Mouse (Mus musculus) embryonic facial prominence, embryonic 13.5 days (tissue): ENCODE results near the gene Tspoap1. TPM values are rescaled to one million over a fixed set of nuclear protein-coding genes. Genes with fewer than 3 reads are reported as not detected.

ENCODE experiments used
- ATAC-seq: fragments of 200-750 bp; cut with Nextera tagmentation; 2 replicates; pipeline ENCODE4 v1.8.0; 2017; ENCODE audit warnings: low read depth; ENCODE audit not compliant: insufficient number of reproducible peaks, insufficient read depth, low FRiP score, low TSS enrichment
- H3K27ac ChIP-seq: fragments of 300-500 bp; sonication (generic); 2 replicates; pipeline ENCODE4 v1.5.1; 2015; ENCODE audit warnings: moderate library complexity, mild to moderate bottlenecking, inconsistent platforms
- H3K27me3 ChIP-seq: fragments of 300-500 bp; sonication (generic); 2 replicates; pipeline ENCODE4 v1.6.1; 2015; ENCODE audit warnings: mild to moderate bottlenecking, inconsistent platforms
- H3K36me3 ChIP-seq: fragments of 300-500 bp; sonication (generic); 2 replicates; pipeline ENCODE4 v1.6.1; 2015; ENCODE audit warnings: mild to moderate bottlenecking, inconsistent platforms
- H3K4me1 ChIP-seq: fragments of 300-500 bp; sonication (generic); 2 replicates; pipeline ENCODE4 v1.6.1; 2015; ENCODE audit warnings: inconsistent platforms
- H3K4me2 ChIP-seq: fragments of 300-500 bp; sonication (generic); 2 replicates; pipeline ENCODE4 v1.6.1; 2015; ENCODE audit warnings: moderate library complexity, mild to moderate bottlenecking, inconsistent platforms
- H3K4me3 ChIP-seq: fragments of 300-500 bp; sonication (generic); 2 replicates; pipeline ENCODE4 v1.5.1; 2015; ENCODE audit warnings: mild to moderate bottlenecking, inconsistent platforms
- H3K9ac ChIP-seq: fragments of 300-500 bp; sonication (generic); 2 replicates; pipeline ENCODE4 v1.6.1; 2015; ENCODE audit warnings: mild to moderate bottlenecking, inconsistent platforms
- H3K9me3 ChIP-seq: fragments of 300-500 bp; sonication (generic); 2 replicates; pipeline ENCODE4 v1.6.1; 2016; ENCODE audit warnings: inconsistent platforms
- WGBS: fragments of 180-500 bp; shearing (Covaris S2); methylation state at CpG from one replicate; pipeline ENCODE4 v1.1.7; 2015; ENCODE audit warnings: mixed read lengths; 5-methylcytosine and 5-hydroxymethylcytosine counted together
- polyA plus RNA-seq: library from polyadenylated mRNA; unstranded; fragments of >200 nt; fragmentation: Nextera tagmentation; extraction: Ambion mirVana; gene quantifications from 2 replicates; pipeline ENCODE4 v1.2.1, GENCODE M21; 2015

Gene Tspoap1
- polyA plus RNA-seq, 1 experiment from 2014 or later: 4.9 TPM

DNA sequence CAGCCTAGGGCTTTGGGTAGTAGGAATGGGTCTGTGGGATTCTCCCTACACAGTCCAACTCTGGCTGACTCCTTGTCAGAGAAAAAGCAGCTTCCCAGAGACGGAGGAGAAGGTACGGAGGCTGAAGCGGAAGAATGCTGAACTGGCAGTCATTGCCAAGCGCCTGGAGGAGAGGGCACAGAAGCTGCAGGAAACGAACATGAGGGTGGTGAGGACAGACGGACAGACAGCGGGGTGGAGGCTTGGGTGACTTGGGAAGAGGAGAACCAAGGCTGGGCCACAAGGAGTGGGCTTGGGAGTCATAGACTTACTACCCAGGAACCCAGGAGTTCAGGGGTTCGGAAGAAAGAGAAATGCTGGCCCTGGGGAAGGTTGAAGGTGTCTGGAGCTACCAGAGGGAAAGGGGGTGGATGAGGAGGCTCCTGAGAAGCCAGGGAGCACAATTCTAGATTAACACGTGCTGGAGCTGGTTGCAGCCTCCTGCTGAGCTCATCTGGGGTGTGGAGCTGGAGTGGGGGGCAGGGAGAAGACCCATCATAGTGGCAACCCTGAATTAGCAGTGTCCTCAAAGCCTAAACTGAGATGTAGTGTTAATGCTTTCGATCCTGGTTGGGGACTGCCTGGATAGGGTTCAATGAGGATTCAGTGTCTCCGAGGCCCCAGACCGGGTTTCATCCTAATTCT lies 2.5 kb downstream of the Tspoap1 start:
- ATAC-seq: no peak
- Histone ChIP-seq H3K4me1 (peaks cover 28% of the 10 kb centered on the region), H3K9me3 (no peaks in the 10 kb centered on the region), H3K4me2 (no peak overlapping the region; the same call in 1 of the 2 replicates), H3K27ac (no peak overlapping the region), H3K4me3 (no peak overlapping the region), H3K27me3 (peaks cover 88% of the 10 kb centered on the region), H3K9ac (no peak overlapping the region), H3K36me3 (no peaks in the 10 kb centered on the region)
- WGBS: 44% methylated on average over 12 of the region's 12 CpGs

- Histone ChIP-seq H3K9ac (peak overlapping the region; percentile 73), H3K4me2 (peak overlapping the region; percentile 95), H3K4me1 (peaks cover 28% of the 10 kb centered on the region), H3K36me3 (no peaks in the 10 kb centered on the region), H3K27ac (no peak overlapping the region), H3K27me3 (peaks cover 93% of the 10 kb centered on the region), H3K9me3 (no peaks in the 10 kb centered on the region), H3K4me3 (peak overlapping the region; percentile 53)
- ATAC-seq: no peak
- WGBS: 2% methylated on average over 17 of the region's 17 CpGs
These were observed 3.2 kb downstream of the Tspoap1 start for GRCm38 (mm10) chr11:87763511-87763987.

DNA sequence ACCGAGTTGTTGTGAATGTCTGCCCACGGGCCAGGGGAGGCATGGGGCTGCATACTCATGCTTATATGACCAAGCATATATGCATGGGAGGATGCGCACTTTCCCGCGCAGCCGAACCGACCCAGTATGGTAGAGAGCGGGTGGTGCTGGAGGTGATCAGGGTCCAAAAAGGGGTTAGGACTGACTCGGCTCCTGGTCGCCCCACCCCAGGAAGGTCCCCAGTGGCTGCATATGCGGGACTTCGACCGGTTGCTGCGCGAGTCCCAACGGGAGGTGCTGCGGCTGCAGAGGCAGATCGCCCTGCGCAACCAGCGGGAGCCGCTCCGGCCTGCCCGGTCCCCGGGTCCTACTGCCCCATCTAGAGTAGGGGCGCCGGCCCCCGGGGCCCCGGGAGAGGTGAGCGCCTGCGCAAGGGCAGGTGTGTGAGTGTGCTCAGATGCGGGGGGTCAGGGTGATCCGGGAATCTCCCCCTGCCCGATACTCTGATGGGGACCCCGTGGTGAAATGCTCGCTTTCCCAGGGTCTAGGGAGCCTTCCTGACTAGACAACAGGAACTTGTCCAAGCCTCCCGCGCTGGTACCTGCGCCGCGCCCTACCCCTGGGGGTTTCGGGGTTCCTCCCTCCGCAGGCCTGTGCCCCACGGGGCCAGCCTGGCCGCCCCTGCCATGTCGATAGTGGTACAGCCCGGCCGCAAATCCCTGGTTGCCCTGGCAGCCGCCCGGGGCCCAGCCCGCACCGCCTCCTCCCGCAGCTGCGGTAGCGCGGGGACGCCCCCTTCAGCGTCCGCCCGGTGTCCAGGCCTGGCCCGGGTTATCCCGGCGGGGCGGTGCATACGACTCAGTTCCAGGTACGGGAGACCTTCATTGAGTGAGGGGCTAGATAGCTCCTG lies 3.9 kb downstream of the Tspoap1 start:
- Histone ChIP-seq H3K27ac (no peak overlapping the region), H3K4me1 (peaks cover 28% of the 10 kb centered on the region), H3K36me3 (no peaks in the 10 kb centered on the region), H3K9me3 (no peaks in the 10 kb centered on the region), H3K4me3 (peak overlapping the region; percentile 53), H3K9ac (peak overlapping the region; percentile 73), H3K27me3 (peaks cover 89% of the 10 kb centered on the region), H3K4me2 (peak overlapping the region; percentile 95)
- peak; percentile 56 for ATAC-seq
- WGBS: 1% methylated on average over 60 of the region's 65 CpGs

DNA sequence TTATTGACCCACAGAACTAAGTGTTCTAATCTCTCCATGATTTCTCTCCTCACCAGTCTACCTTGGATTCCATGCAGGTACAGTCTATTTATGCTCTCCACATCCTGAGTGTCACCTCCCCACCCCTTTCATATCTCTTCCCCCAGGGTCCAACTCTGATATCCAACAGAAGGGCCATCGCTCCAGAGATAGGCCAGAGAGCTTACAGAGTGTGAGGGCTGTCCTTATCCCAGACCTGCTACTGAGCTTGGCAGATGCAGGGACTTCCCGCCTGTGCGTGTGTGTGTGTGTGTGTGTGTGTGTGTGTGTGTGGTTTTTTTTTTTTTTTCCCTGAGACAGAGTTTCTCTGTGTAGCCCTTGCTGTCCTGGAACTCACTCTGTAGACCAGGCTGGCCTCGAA lies 8.4 kb downstream of the Tspoap1 start:
- no peaks in the 10 kb centered on the region for H3K36me3 ChIP-seq
- H3K4me1 ChIP-seq: peaks cover 13% of the 10 kb centered on the region
- no peak overlapping the region for H3K4me3 ChIP-seq
- no peaks in the 10 kb centered on the region for H3K9me3 ChIP-seq
- WGBS: 89% methylated on average over 4 of the region's 4 CpGs
- no peak overlapping the region for H3K4me2 ChIP-seq
- peaks cover 43% of the 10 kb centered on the region for H3K27me3 ChIP-seq
- no peak for ATAC-seq
- no peak overlapping the region for H3K9ac ChIP-seq
- no peak overlapping the region for H3K27ac ChIP-seq

DNA sequence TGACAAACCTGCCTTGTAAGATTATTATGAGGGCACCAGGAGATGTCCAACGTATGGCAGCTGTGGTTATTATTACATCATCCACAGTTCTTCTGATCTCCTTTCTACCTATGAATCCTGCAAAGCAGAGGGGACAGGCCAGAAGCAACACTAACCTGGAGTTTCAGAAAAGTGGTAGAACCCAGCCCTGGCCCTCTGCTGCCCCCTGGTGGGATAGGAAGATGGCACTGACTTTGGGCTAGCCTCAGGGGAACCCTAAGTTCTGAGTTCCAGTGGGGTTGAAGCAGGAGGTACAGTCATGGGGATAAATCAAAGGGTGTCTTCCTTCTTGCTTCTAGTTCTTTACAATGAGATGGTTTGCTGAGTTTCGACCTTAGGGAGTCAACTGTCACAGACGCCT lies 10.6 kb downstream of the Tspoap1 start:
- no peak for ATAC-seq
- Histone ChIP-seq H3K4me2 (no peak overlapping the region), H3K27me3 (peaks cover 21% of the 10 kb centered on the region), H3K27ac (no peak overlapping the region), H3K9me3 (no peaks in the 10 kb centered on the region), H3K4me1 (no peaks in the 10 kb centered on the region), H3K4me3 (no peak overlapping the region), H3K9ac (no peak overlapping the region), H3K36me3 (no peaks in the 10 kb centered on the region)
- WGBS: 59% methylated on average over 3 of the region's 3 CpGs

DNA sequence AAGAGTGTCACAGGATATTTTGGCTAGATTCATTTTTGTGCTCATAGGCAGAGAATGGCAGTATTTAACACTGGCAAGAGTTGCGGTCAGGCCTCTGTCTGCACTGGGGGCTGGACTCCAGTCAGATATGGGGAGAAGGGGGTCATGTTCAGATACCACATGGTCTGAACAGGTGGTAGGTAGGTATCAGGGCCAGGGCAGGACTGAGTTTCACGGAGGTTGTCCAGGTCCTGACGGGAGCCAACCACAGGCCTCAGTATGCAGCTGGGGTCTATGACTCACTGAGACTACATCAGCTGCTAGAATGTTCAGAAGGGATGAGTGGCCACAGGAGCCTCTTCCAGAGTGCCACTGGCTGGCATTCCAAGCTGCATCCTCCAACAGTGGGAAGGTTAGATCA lies 12.0 kb downstream of the Tspoap1 start:
- ATAC-seq: no peak
- Histone ChIP-seq H3K4me1 (peaks cover 1% of the 10 kb centered on the region; the same call in 1 of the 2 replicates), H3K4me2 (no peak overlapping the region), H3K36me3 (no peaks in the 10 kb centered on the region), H3K9me3 (no peaks in the 10 kb centered on the region), H3K9ac (no peak overlapping the region), H3K27ac (no peak overlapping the region), H3K4me3 (no peak overlapping the region), H3K27me3 (peaks cover 7% of the 10 kb centered on the region; the same call in 1 of the 2 replicates)
- WGBS: 89% methylated on average over 3 of the region's 3 CpGs

DNA sequence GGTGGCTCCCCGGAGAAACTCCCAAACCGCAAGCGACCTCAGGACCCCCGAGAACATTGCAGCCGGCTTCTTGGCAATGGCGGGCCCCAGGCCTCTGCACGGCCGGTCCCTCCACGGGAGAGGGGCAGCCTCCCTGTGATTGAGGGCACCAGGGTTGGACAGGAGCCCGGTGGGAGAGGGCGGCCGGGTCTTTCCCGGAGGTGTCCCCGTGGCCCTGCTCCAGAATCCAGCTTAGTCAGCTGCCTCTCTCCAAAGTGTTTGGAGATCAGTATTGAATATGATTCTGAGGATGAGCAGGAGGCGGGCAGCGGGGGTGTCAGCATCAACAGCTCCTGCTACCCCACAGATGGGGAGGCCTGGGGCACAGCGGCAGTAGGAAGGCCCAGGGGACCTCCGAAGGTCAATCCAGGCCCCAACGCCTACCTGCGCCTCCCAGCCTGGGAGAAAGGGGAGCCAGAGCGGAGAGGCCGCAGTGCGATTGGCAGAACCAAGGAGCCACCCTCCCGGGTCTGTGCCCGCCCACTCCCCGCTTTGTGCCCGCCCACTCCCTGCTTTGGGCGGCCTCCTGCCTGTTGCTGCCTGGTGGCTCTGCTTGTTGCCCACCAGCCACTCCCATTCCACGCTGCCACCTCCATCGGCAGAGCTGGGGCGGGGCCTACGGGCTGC lies 17.9 kb downstream of the Tspoap1 start:
- no peaks in the 10 kb centered on the region for H3K27me3 ChIP-seq

GRCm38 (mm10) chr11:87778915-87779314 lies 18.6 kb downstream of the Tspoap1 start:
- Histone ChIP-seq H3K4me2 (peak overlapping the region; percentile 87), H3K9ac (peak overlapping the region; percentile 78), H3K27ac (no peak overlapping the region), H3K4me3 (peak overlapping the region; percentile 53), H3K4me1 (peaks cover 17% of the 10 kb centered on the region), H3K27me3 (no peaks in the 10 kb centered on the region), H3K36me3 (no peaks in the 10 kb centered on the region), H3K9me3 (no peaks in the 10 kb centered on the region)
- WGBS: 34% methylated on average over 12 of the region's 12 CpGs
- peak; percentile 21; the same call in 1 of the 2 replicates for ATAC-seq

More for the DNA sequence above, 17.9 kb downstream of the Tspoap1 start:
- H3K4me2 ChIP-seq: peak overlapping the region; percentile 87
- WGBS: 7% methylated on average over 32 of the region's 32 CpGs
- ATAC-seq: peak; percentile 85
- no peaks in the 10 kb centered on the region for H3K36me3 ChIP-seq
- no peak overlapping the region for H3K27ac ChIP-seq
- H3K9ac ChIP-seq: peak overlapping the region; percentile 78
- H3K4me1 ChIP-seq: peaks cover 17% of the 10 kb centered on the region
- H3K9me3 ChIP-seq: no peaks in the 10 kb centered on the region
- peak overlapping the region; percentile 53 for H3K4me3 ChIP-seq

DNA sequence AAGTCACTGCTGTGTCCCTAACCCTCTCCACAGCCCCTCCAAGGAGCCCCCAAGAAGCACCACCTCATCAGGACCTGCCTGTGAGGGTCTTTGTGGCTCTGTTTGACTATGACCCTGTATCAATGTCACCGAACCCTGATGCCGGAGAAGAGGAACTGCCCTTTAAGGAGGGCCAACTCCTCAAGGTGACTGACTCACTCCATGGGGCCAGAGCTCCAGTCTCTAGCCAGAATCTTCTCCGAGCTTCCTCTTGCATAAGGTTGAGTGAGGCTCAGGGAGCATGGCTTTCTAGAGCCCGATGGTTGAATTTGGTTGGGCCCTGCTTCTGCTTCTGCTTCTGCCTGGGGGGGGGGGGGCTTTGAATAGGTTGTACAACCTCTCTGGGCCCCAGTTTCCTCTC lies 19.1 kb downstream of the Tspoap1 start:
- H3K4me1 ChIP-seq: peaks cover 17% of the 10 kb centered on the region
- H3K9ac ChIP-seq: no peak overlapping the region
- H3K4me2 ChIP-seq: no peak overlapping the region
- H3K36me3 ChIP-seq: no peaks in the 10 kb centered on the region
- no peaks in the 10 kb centered on the region for H3K9me3 ChIP-seq
- no peak overlapping the region for H3K4me3 ChIP-seq
- WGBS: 81% methylated on average over 4 of the region's 4 CpGs
- no peak for ATAC-seq
- H3K27ac ChIP-seq: no peak overlapping the region
- H3K27me3 ChIP-seq: no peaks in the 10 kb centered on the region

DNA sequence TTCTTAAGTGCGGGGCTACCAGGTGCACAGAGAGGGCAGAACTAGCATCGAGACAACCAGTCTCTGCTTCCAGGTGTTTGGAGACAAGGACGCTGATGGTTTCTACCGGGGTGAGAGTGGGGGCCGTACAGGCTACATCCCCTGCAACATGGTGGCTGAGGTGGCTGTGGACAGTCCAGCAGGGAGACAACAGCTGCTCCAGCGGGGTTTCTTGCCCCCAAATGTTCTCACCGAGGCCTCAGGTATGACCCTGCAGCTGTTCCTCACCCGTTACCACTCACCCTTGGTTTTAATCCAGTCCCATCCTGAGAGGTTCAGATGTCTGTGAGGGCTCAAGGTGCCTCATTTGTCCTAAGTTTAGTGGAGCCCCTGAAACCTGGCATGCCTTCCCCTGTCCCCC lies 19.8 kb downstream of the Tspoap1 start:
- H3K27ac ChIP-seq: no peak overlapping the region
- no peak overlapping the region for H3K9ac ChIP-seq
- H3K4me3 ChIP-seq: no peak overlapping the region
- no peak for ATAC-seq
- H3K4me2 ChIP-seq: no peak overlapping the region
- WGBS: 76% methylated on average over 8 of the region's 8 CpGs
- no peaks in the 10 kb centered on the region for H3K36me3 ChIP-seq
- H3K27me3 ChIP-seq: no peaks in the 10 kb centered on the region
- no peaks in the 10 kb centered on the region for H3K9me3 ChIP-seq
- H3K4me1 ChIP-seq: peaks cover 17% of the 10 kb centered on the region

GRCm38 (mm10) chr11:87790088-87790487 lies 29.7 kb downstream of the Tspoap1 start:
- H3K4me1 ChIP-seq: no peaks in the 10 kb centered on the region
- no peak for ATAC-seq
- H3K4me2 ChIP-seq: no peak overlapping the region
- no peak overlapping the region for H3K9ac ChIP-seq
- no peaks in the 10 kb centered on the region for H3K27me3 ChIP-seq
- H3K36me3 ChIP-seq: no peaks in the 10 kb centered on the region
- WGBS: 85% methylated on average over 6 of the region's 6 CpGs
- no peak overlapping the region for H3K4me3 ChIP-seq
- no peak overlapping the region for H3K27ac ChIP-seq
- no peaks in the 10 kb centered on the region for H3K9me3 ChIP-seq
